Comparison of ENCODE assay signal across 20 mouse cellular contexts in genomic region chr3:159031581-159031980, GRCm38 (mm10).
DNase-seq lines count a peak whose midpoint lies in the region; ATAC-seq and TF ChIP-seq lines count a peak whose summit lies in the region.
"Had no signal": no experiment of that assay in that cellular context is flagged by ENCODE, and none has a peak within 500 bp of the region (broad histone marks: within the 10 kb centered on the region; RNA-seq: fewer than 3 reads in every experiment).

No protein-coding gene starts in this region.

- no peaks in the 10 kb centered on the region for H3K36me3 ChIP-seq in myocyte (ENCODE audit: control insufficient read depth, insufficient read depth)
- H3K36me3 ChIP-seq: limb, embryonic 12.5 days; liver, embryonic 13.5 days; lung, embryonic 15.5 days; midbrain, embryonic 12.5 days had no signal

- ATAC-seq in erythroid progenitor cell, adult 5-6 weeks (replicated peaks; ENCODE audit: low FRiP score, poor library complexity, severe bottlenecking), result no peak
- ATAC-seq: forebrain, embryonic 14.5 days; inflammation-experienced regulatory T-cells, adult 6 months had no signal

- TF ChIP-seq POLR2A in myocyte (IDR thresholded peaks at IDR 0.05; ENCODE audit: insufficient read length, low read depth), result no peak

- H3K27me3 ChIP-seq in myocyte (ENCODE audit: control insufficient read depth, insufficient read depth, insufficient read length), result no peaks in the 10 kb centered on the region
- H3K27me3 ChIP-seq: limb, embryonic 12.5 days; liver, embryonic 13.5 days; lung, embryonic 15.5 days; midbrain, embryonic 12.5 days had no signal

- peak; percentile 26 to 35 for DNase-seq in left cerebral cortex, adult 18-20 months (ENCODE audit: low spot score in 2 of 2)
- no peak for DNase-seq in left cerebral cortex, postnatal 4 days
- DNase-seq in Muller cell, postnatal 12 days (ENCODE audit: inconsistent ontology term), result peak; percentile 42
- peak; percentile 88 for DNase-seq in brain, adult 2 months (ENCODE audit: low read depth, low spot score)
- DNase-seq in heart, adult 9 months (ENCODE audit: low spot score in 2 of 2), result no peak
- DNase-seq: cerebellum, postnatal 10 days; embryo, embryonic 11 days; gastrocnemius, postnatal 14 days; heart, adult 2 months; kidney, adult 8-10 months; kidney, postnatal 36 days; liver, embryonic 13.5 days; thymus, adult 2 months had no signal

- H3ac ChIP-seq in myocyte (ENCODE audit: control insufficient read depth, insufficient read length), result no peak overlapping the region

- no peaks in the 10 kb centered on the region for H3K79me2 ChIP-seq in myocyte (ENCODE audit: control insufficient read depth, insufficient read depth)

- intact Hi-C loops in left cerebral cortex, postnatal 4 days (cut with DNase I), result no loop called here

- H3K4me2 ChIP-seq in myocyte (ENCODE audit: low read depth), result peak overlapping the region; percentile 67
- H3K4me2 ChIP-seq: limb, embryonic 12.5 days; liver, embryonic 13.5 days; lung, embryonic 15.5 days; midbrain, embryonic 12.5 days had no signal

- no peak overlapping the region for H3K4me3 ChIP-seq in myocyte
- H3K4me3 ChIP-seq: heart, adult 2 months; limb, embryonic 12.5 days; liver, embryonic 13.5 days; lung, embryonic 15.5 days; midbrain, embryonic 12.5 days had no signal

TF ChIP-seq in myocyte, 11 proteins besides CTCF, POLR2A, EP300 and RAD21:
- TF ChIP-seq E2F4 (IDR thresholded peaks at IDR 0.05; ENCODE audit: insufficient read depth), result no peak
- no peak for TF ChIP-seq TCF12 (IDR thresholded peaks at IDR 0.05; ENCODE audit: insufficient read depth, poor library complexity, severe bottlenecking)
- no peak for TF ChIP-seq MYOG (IDR thresholded peaks at IDR 0.05; ENCODE audit: control insufficient read depth in 1 of 3, insufficient read depth in 1 of 3, insufficient read length in 2 of 3, low read depth in 2 of 3)
- TF ChIP-seq CEBPB (IDR thresholded peaks at IDR 0.05; ENCODE audit: insufficient read depth, poor library complexity, severe bottlenecking), result no peak
- no peak for TF ChIP-seq POLR2AphosphoS2 (IDR thresholded peaks at IDR 0.05; ENCODE audit: insufficient read length, low read depth)
- no peak for TF ChIP-seq TCF3 (IDR thresholded peaks at IDR 0.05; ENCODE audit: insufficient read length, low read depth)
- TF ChIP-seq USF1 (IDR thresholded peaks at IDR 0.05; ENCODE audit: low read depth), result no peak
- TF ChIP-seq MYOD1 (IDR thresholded peaks at IDR 0.05; ENCODE audit: control insufficient read depth in 1 of 3, insufficient read length in 2 of 3, low read depth in 2 of 3), result no peak

Comparison
In these comparisons a context has a peak if more than half of its experiments do, and no peak if none do; other contexts are left out.
1. DNase-seq: peak in left cerebral cortex, adult 18-20 months (2 of 2), Muller cell, postnatal 12 days (single experiment) and brain, adult 2 months (single experiment); none in left cerebral cortex, postnatal 4 days (single experiment) and heart, adult 9 months (0 of 2).